Mouse (Mus musculus): ENCODE measurements around the gene Sox2.

- TF ChIP-seq CTCF (IDR thresholded peaks at IDR 0.05; ENCODE audit: extremely low read depth, insufficient read length, insufficient replicate concordance, low read depth, low read length) = no peak
- TF ChIP-seq POLR2A (IDR thresholded peaks at IDR 0.05; ENCODE audit: low read depth, low read length) = no peak
These were observed 1.9 kb upstream of the Sox2 start for GRCm38 (mm10) chr3:34648105-34648832.

All from small intestine, adult 2 months (tissue).